Mouse (Mus musculus) neutrophil, adult 5-6 weeks (primary cell): ENCODE results near the gene Cd1d1. TPM values are rescaled to one million over a fixed set of nuclear protein-coding genes. Genes with fewer than 3 reads are reported as not detected.

Experiments used
- ATAC-seq: fragments of 151-379, 151-347 bp; 2 replicates; pipeline ENCODE4 v1.8.0; 2017; ENCODE audit warnings: mild to moderate bottlenecking, moderate TSS enrichment; ENCODE audit not compliant: insufficient number of reproducible peaks, poor library complexity, low FRiP score, severe bottlenecking; ENCODE audit errors: extremely low read depth
- total RNA-seq: library from RNA; stranded (forward); fragments of 200-1000 nt; gene quantifications from 2 replicates; pipeline ENCODE4 v1.2.3, GENCODE M21; 2017

Gene Cd1d1
- total RNA-seq, 1 experiment from 2014 or later, result 35.3 TPM

DNA sequence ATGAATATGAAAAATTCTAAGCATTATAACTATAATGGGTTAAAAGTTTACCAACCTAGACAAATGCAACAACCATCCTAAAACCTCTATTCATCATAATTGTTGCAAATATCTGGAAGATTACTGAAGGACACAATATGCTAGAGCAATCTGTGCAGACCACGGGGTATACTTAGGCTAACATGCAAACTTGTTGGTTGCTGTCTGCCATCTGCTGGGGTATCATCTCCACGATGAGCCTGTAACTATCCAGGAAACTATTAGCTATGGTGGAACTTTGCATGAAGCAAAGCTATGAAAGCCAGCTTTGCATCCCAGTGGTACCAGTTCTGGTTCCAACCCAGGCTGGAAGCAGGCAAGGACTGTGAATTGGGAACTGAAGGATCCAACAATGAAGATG, 24.1 kb downstream of the Cd1d1 start:
- no peak for ATAC-seq

DNA sequence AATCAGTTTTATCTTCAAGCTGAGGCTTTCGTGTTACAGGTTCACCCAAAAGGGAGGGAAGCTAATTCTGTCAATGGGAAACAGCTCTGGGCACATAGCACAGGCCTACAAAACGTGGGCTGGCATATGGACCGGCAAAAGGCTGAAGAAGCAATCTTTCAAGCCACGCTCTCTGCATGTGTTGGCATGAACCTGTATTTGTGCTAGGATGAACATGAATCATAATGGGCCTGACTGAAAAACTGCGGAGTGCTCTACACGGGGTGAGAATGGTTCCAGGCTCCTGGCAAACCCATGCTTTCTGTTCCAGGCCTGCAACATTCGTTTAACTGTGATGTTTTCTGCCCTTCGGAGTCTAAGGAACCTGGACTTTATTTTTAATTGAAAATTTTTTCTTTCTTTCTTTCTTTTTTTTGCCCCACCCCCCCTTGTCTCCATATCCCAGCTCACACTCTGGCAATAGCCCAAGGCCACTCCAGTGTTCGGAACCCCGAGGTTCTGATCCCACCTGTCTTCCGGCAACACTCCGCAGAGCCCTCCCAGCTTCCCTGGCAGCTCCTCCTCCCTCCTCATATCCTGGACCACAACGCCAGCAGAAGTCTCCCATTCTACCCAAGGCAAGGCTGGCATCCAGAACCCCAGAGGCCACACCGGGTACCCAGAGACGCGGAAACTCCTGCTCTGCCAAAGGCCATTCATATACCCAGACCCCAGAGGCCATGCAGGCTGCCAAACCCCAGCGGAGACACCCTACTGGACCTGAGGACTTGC, 36.4 kb downstream of the Cd1d1 start:
- no peak for ATAC-seq

DNA sequence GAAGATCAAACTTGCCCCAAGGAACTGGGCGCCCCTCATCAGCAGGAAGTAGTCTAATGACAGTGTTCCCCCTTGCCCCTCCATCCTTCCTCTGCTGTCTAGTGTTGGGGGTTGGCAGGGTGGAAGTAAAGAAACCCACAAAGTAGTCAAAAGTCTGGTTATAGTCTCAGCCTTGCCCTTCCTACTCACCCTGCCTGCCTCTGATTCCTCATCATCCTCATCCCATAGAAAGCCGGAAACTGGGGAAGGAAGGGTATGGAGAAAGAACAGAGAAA, 37.9 kb downstream of the Cd1d1 start:
- ATAC-seq, result no peak

DNA sequence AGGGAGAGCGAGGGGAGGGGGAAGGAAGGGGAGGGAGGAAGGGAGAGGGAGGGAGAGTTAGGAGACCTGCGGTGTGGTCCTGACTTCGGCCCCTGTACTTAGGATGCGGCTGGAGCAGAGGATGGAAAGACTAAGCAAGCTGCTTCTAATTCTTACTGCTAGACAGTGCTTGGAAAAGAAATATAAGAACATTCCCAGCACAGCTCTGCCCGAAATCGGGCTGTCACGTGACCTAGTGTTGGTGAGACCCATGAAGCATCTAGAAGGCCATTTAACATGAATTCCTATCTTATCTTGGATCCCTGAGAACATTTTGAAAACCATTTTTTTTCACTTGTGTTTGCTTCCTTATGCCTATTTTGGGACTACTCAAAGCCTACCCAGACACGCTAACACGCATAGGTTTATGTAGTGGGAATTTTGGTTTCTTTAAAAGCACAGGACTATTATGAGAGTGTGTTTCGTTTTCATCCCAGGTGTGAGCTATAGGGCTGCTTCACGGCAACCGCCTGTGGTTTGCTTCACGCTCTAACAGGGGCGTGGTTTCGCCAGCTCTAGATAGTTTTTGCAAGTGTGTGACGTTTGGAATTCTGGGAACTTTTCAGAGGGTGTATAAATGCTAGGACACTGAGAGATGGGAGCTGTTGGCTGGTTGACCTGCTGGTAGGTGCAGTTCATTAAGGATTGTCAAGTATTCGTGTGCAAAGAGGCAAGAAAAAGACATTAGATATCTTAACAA, 38.4 kb downstream of the Cd1d1 start:
- ATAC-seq, result no peak

DNA sequence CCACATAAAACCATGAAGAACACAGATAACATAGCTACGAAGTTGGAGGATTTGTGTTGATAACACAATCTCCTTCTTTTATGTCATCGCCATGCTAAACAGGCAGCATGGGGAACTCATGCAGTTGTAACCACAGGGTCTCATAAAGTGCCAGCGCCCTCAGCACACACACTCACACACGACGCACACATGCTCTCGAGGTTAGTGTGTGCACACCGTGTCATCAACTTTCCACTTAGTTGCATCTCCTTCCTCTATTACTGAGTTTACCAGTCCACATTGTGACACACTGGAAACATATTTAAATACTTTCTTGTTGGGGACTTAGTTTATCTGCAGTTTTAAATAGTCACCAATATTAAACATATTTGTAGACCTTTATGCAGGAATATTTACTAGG, 40.2 kb downstream of the Cd1d1 start:
- no peak for ATAC-seq

DNA sequence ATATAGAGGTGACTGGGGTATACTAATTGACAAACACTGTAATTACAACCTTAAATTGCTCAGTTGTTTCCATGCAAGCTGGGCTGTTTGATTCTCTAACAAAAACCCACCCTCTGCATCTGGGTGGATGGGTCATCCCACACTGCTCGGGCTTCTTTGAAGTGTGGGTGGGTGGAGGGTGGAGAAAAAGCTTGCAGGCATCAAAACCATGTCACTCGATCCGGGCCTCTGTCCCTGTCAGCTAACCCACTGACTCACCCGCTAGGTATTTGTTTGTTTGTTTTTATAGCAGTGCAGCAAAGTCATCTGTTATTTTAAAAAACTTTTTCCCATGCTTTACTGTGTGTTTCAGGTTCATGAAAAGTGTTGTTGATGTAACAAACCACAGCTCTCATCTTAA, 43.9 kb downstream of the Cd1d1 start:
- ATAC-seq, result no peak

DNA sequence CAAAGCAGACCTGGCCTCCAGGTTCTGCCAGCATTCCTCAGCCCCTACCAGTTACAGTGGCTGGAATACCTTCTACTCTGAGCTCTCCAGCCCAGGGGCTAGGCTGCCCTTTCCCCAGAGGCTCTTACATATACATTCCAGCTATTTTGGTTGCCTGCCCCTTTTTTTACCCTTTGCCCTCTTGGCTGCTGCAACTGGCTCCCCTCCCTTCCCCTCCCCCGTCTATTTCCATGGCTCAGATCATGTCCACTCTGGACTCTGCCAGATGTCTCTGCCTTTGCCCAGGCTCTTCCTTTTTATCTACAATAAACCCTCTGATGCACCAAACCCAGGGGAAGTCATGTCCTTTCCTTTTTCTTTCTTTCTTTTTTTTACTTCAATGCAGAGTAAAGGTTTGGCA, 44.7 kb downstream of the Cd1d1 start:
- no peak for ATAC-seq

DNA sequence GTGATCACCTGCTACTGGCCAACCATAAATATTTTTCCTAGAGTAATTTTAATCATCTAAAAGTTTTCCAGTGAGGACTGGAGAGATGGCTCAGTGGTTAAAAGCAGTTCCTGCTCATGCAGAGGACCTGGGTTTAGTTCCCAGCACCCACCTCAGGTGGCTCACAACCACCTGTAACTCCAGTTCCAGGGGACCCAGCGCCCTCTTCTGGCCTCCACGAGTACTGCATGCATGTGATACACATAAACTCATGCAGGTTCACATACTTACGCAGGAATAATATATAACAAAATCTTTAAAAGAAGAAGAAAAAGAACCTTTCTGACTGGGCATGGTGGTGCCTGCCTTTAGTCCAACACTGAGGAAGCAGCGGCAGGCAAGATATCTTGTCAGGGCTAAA, 45.4 kb downstream of the Cd1d1 start:
- no peak for ATAC-seq

DNA sequence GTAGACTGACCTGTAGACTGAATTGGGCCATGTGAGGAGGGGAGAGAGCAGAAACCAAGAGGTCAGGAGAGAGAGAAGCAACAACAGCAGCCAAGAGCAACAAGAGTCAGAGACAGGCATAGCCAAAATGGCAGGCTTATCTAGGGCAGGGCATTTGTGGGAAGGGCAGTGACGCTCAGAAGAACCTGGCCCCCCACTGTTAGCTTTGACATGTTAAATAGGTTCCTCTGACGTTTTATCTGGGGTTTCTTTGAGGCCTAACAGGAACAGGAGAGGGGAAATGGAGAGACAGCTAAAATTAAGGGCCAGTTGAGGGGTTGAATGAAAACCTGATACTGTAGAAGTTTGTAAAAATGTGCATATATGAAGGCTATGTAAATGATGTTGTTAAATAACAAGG, 48.6 kb downstream of the Cd1d1 start:
- no peak for ATAC-seq

Other genes starting within 250 kb of the Cd1d1 start
- 19.1 and 25.3 TPM in 2 replicates for gene Dclk2, start 78.6 kb downstream of the Cd1d1 start, total RNA-seq
- gene Kirrel, start 175.3 kb upstream of the Cd1d1 start, total RNA-seq, result not detected in 2 replicates